Mouse (Mus musculus): ENCODE measurements around the gene Vmn1r111.
"Not testable (repeated sequence)": the region's sequence is repeated elsewhere in the genome, so short reads cannot be mapped to it uniquely, and the experiment has no call there.

GRCm38 (mm10) chr7:20668618-20669017 is 34.4 kb downstream of the Vmn1r111 start, which contains the start of gene Vmn1r107:
- not testable (repeated sequence) for TF ChIP-seq CTCF (IDR thresholded peaks at IDR 0.05 in 2 of 3, conservative IDR thresholded peaks at IDR 0.05 in 1 of 3; ENCODE audit: control insufficient read depth in 1 of 3, insufficient read depth in 1 of 3, low read depth in 2 of 3, low read length in 3 of 3, poor library complexity in 1 of 3, severe bottlenecking in 1 of 3); POLR2A (IDR thresholded peaks at IDR 0.05; ENCODE audit: control insufficient read depth in 1 of 2, insufficient read depth in 1 of 2, low read depth in 1 of 2, low read length in 2 of 2, poor library complexity in 1 of 2); USF2 (IDR thresholded peaks at IDR 0.05; ENCODE audit: borderline replicate concordance in 1 of 2, insufficient read depth in 1 of 2, low read depth in 1 of 2, low read length in 2 of 2); MAZ (IDR thresholded peaks at IDR 0.05; ENCODE audit: low read depth, low read length); TCF12 (IDR thresholded peaks at IDR 0.05; ENCODE audit: low read depth, low read length); E2F4 (IDR thresholded peaks at IDR 0.05; ENCODE audit: borderline replicate concordance, low read depth, low read length); BHLHE40 (IDR thresholded peaks at IDR 0.05; ENCODE audit: borderline replicate concordance, low read depth, low read length); EP300 (IDR thresholded peaks at IDR 0.05; ENCODE audit: low read depth in 1 of 2, low read length in 2 of 2)

Data from MEL (cell line).